Mouse (Mus musculus) hindbrain, embryonic 14.5 days (tissue): ENCODE measurements around the gene Ppp1r14a. TPM values are rescaled to one million over a fixed set of nuclear protein-coding genes. Genes with fewer than 3 reads are reported as not detected.

Experiments used
- ATAC-seq: fragments of 200-750 bp; cut with Nextera tagmentation; 2 replicates; pipeline ENCODE4 v1.8.0; 2017; ENCODE audit warnings: moderate number of reproducible peaks, mild to moderate bottlenecking, moderate TSS enrichment, moderate library complexity; ENCODE audit not compliant: low FRiP score
- DNase-seq: peaks from one replicate; pipeline ENCODE4 v3.0.0-alpha.2; 2015; ENCODE audit warnings: low spot score
- H3K27ac ChIP-seq: fragments of 300-500 bp; sonication (generic); 2 replicates; pipeline ENCODE4 v1.5.1; 2014; ENCODE audit warnings: mild to moderate bottlenecking, moderate library complexity
- H3K27me3 ChIP-seq: fragments of 300-500 bp; sonication (generic); 2 replicates; pipeline ENCODE4 v1.6.1; 2014; ENCODE audit warnings: mild to moderate bottlenecking, low read length, mixed read lengths; ENCODE audit not compliant: control insufficient read depth, insufficient read depth
- H3K36me3 ChIP-seq: fragments of 300-500 bp; sonication (generic); replicated peaks from 2 replicates; pipeline ENCODE4 v1.6.1; 2014; ENCODE audit not compliant: control insufficient read depth, insufficient read depth
- H3K4me1 ChIP-seq: fragments of 300-500 bp; sonication (generic); replicated peaks from 2 replicates; pipeline ENCODE4 v1.6.1; 2014; ENCODE audit warnings: antibody characterized with exemption, low read length, mixed read lengths; ENCODE audit not compliant: control insufficient read depth, insufficient read depth
- H3K4me2 ChIP-seq: fragments of 300-500 bp; sonication (generic); replicated peaks from 2 replicates; pipeline ENCODE4 v1.6.1; 2014; ENCODE audit warnings: mild to moderate bottlenecking, moderate library complexity
- H3K4me3 ChIP-seq: fragments of 300-500 bp; sonication (generic); replicated peaks from 2 replicates; pipeline ENCODE4 v1.5.1; 2014; ENCODE audit warnings: mild to moderate bottlenecking, low read length
- H3K9ac ChIP-seq: fragments of 300-500 bp; sonication (generic); 2 replicates; pipeline ENCODE4 v1.6.1; 2014
- H3K9me3 ChIP-seq: fragments of 300-500 bp; sonication (generic); 2 replicates; pipeline ENCODE4 v1.6.1; 2016; ENCODE audit warnings: low read length; ENCODE audit not compliant: control insufficient read depth
- WGBS: fragments of 180-500 bp; shearing (Covaris S2); extraction: QIAGEN DNeasy Blood & Tissue Kit; methylation state at CpG from one replicate; pipeline ENCODE4 v1.1.7; 2014; 5-methylcytosine and 5-hydroxymethylcytosine counted together
- polyA plus RNA-seq: library from polyadenylated mRNA; unstranded; fragments of >200 nt; fragmentation: Nextera tagmentation; extraction: Ambion mirVana; gene quantifications from 2 replicates; pipeline ENCODE4 v1.2.1, GENCODE M21; 2014

Gene Ppp1r14a
- polyA plus RNA-seq, 1 experiment from 2014 or later = 2.2 TPM

- no peak for DNase-seq
- Histone ChIP-seq H3K36me3 (peaks cover 25% of the 10 kb centered on the region; the same call in 1 of the 2 replicates), H3K27me3 (no peaks in the 10 kb centered on the region), H3K9me3 (no peaks in the 10 kb centered on the region), H3K4me3 (no peak overlapping the region), H3K9ac (peak overlapping the region; percentile 34; the same call in 1 of the 2 replicates), H3K27ac (peak overlapping the region; percentile 70), H3K4me1 (peaks cover 9% of the 10 kb centered on the region), H3K4me2 (no peak overlapping the region)
- 41% methylated on average over 8 of the region's 8 CpGs for WGBS
- ATAC-seq = no peak
Observed at GRCm38 (mm10) chr7:29342489-29343092, 53.5 kb downstream of the Ppp1r14a start.

Other genes with a start within 250 kb of the Ppp1r14a start
- gene Ryr1, start 164.1 kb upstream of the Ppp1r14a start, polyA plus RNA-seq = 5.1 and 7.6 TPM in 2 replicates
- gene Rasgrp4, start 154.5 kb upstream of the Ppp1r14a start, polyA plus RNA-seq = 0.91 and 1.1 TPM in 2 replicates
- gene Fam98c, start 133.1 kb upstream of the Ppp1r14a start, polyA plus RNA-seq = 25.8 and 32.8 TPM in 2 replicates
- 0.36 and 1.0 TPM in 2 replicates for gene Ggn, start 119.1 kb upstream of the Ppp1r14a start, polyA plus RNA-seq
- 10.3 and 10.5 TPM in 2 replicates for gene Spred3, start 118.9 kb upstream of the Ppp1r14a start, polyA plus RNA-seq
- 295 and 302 TPM in 2 replicates for gene Psmd8, start 108.6 kb upstream of the Ppp1r14a start, polyA plus RNA-seq
- gene Catsperg1, start 75.3 kb upstream of the Ppp1r14a start, polyA plus RNA-seq = 2.6 and 3.3 TPM in 2 replicates
- gene Kcnk6, start 56.8 kb upstream of the Ppp1r14a start, polyA plus RNA-seq = 0.66 and 0.78 TPM in 2 replicates
- gene Yif1b, start 51.0 kb upstream of the Ppp1r14a start, polyA plus RNA-seq = 96.6 and 101 TPM in 2 replicates
- gene 2200002D01Rik, start 40.8 kb upstream of the Ppp1r14a start, polyA plus RNA-seq = 0.61 and 0.67 TPM in 2 replicates
- gene Spint2, start 7.4 kb upstream of the Ppp1r14a start, polyA plus RNA-seq = 71.3 and 73.2 TPM in 2 replicates
- gene Dpf1, start 14.6 kb downstream of the Ppp1r14a start, polyA plus RNA-seq = 160 and 161 TPM in 2 replicates
- gene Sipa1l3, start 229.3 kb downstream of the Ppp1r14a start, polyA plus RNA-seq = 18.8 and 21.4 TPM in 2 replicates